Mouse (Mus musculus) gastrocnemius, postnatal 25 days (tissue): ENCODE results near the gene Map3k15. TPM values are rescaled to one million over a fixed set of nuclear protein-coding genes. Genes with fewer than 3 reads are reported as not detected.

Source experiments
- DNase-seq: peaks from one replicate; pipeline ENCODE4 v3.0.0; 2022
- long read RNA-seq, 2 experiments: library from polyadenylated mRNA; stranded (forward); transcript quantifications; one replicate each; pipeline ENCODE4 v2.0.0; 2021
- total RNA-seq, 2 experiments: library from RNA; stranded (reverse); gene quantifications; 1 replicate in 1 of 2; 2 replicates in 1 of 2; pipeline ENCODE4 v1.2.3; 2021

Gene Map3k15
- total RNA-seq, result under 1 TPM; 0.20 to 0.24 TPM
- long read RNA-seq, experiment 1, result 0 reads
- long read RNA-seq, experiment 2, partial matches to known transcripts, result 0 of 1 reads
- long read RNA-seq, experiment 2, other reads (novel, unspliced or antisense), result 1 of 1 reads

- peak; percentile 39 for DNase-seq
Observed at GRCm38 (mm10) chrX:159988002-159988960, at the start of gene Map3k15. Map3k15 (plus strand) TSS chrX:159988433.

GRCm38 (mm10) chrX:159942569-159942968 lies 45.7 kb upstream of the Map3k15 start:
- peak; percentile 63 for DNase-seq

GRCm38 (mm10) chrX:159943586-159943985 lies 44.6 kb upstream of the Map3k15 start:
- DNase-seq, result no peak

DNA sequence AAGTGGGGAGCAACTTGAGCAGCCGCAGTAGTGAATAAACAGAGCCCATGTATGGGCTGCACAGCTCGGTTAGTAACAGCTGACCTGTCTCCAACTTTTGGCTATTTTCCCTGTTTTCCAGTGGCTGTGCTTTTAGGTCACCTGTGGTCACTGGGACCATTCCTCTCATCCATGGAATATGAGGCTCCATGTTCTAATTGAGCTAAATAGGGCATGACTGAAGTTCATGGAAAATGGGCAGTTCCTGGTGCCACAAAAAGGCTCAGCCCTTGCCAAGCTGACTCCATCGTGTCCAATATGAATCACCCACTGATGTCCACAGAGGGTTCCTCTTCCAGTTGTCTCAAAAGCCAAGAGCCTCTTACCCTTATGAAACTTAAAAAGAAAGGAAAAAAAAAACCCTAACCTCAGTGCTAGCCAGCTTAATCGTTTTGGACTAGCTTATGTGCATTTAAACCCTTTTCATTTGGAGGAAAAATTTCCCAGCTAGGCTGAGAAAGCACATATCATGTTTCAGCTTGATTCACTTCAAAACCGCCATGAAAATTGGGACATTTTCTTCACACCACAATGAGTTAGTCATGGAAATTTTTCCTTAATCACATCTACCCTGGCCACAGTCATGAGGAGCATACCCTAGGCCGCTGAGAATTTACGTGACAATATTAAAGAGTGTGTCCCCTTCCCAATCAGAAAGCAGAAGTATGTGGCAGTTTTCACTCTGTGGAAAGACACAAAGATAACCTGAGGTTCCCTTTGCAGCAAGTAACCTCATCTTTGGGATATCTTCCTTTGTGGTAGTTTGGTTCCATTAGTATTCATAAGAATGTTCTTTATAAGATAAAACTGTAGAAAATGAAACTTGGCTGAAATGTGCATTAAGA lies 34.4 kb upstream of the Map3k15 start:
- DNase-seq, result no peak

DNA sequence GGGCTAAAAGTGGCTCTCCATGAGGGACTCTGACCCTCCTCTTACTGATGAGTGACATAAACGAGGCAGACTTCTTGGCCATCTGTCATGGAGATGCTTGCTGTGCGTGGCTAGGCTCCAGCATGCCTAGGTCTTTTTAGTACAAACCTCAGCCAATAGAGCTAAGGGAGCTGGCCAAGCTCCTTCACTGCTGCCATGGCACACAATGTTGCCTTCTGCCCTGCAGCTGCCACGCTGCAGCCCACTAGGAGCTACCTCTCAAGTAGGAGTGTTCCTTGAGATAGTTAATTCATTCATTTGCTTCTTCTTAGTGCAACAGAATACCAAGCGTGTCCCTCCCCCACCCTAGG lies 33.8 kb upstream of the Map3k15 start:
- no peak for DNase-seq

GRCm38 (mm10) chrX:159955433-159955832 lies 32.8 kb upstream of the Map3k15 start:
- DNase-seq, result no peak

DNA sequence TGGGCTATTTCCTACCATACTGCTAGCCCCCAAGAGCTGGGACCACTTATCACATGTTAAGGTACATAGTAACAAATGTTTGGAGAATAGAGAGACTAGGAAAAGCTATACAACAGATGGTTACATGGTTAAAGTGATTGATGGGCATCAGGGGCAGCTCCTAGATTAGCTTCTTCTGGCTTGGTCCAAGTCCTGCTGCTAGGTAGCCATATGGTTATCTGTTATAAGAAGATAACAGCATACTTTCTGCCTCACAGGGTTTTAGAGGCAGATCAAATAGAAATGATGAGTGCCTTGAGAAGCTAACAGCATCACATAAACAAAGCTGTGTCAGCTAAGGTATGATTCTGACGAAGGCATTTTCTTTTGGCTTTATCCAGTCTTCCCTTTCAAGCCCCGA lies 26.8 kb upstream of the Map3k15 start:
- no peak for DNase-seq

DNA sequence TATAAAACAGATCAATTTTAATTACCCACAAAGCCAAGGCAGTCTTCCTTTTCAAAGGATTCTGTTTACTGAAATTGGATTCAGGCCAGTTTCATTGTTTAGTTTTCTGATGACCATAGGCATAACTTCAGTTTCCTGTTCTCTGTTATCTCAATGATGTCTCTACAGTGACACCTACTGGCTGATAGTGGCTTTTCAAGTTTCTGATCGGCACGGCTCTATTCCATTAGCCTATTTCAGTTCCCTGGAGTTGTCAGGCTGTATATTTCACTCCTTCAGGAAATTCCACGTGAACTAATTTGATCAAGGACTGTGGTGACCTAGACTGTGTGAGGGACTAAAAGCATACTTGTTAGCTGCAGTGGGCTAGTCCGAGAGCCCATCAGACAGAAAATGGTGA lies 25.0 kb upstream of the Map3k15 start:
- DNase-seq, result no peak

DNA sequence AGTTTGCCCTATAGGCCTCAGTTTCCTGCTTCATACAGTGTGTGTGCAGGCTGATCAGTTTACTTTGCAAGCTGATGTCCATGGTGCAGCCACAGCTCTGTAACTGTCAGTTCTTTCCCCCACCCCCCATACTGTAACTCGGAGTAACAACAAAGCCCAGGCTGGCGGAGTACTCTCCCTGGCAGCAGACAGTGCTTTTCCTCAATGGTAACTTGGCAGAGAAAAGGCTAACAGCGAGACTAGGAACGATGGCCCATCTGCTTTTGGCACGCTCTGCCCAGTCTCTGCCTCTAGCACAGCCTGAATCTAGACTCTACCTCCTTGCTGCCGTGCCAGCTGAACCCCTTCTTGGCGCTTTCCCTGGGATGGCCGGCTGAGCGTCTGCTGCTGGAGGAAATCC lies 24.3 kb upstream of the Map3k15 start:
- no peak for DNase-seq

DNA sequence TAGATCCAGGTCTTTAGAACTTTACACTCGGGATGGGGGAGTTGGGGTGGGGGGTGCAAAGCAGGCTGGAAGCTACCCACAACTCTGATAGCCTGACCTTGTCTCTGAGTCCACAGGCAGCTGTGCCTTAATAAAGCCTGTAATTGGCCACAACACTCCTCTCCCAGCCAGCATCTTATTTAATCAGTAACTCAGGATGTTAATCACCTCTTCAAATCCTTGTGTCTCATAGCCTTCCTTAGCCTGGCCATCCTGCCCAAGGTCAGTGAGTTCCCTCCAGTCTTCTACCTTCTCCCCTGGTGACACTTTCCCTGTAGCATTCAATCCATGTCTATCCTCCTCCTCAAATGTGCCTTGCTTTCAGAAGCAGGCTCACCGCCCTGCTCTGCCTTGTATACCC lies 19.2 kb upstream of the Map3k15 start:
- no peak for DNase-seq

DNA sequence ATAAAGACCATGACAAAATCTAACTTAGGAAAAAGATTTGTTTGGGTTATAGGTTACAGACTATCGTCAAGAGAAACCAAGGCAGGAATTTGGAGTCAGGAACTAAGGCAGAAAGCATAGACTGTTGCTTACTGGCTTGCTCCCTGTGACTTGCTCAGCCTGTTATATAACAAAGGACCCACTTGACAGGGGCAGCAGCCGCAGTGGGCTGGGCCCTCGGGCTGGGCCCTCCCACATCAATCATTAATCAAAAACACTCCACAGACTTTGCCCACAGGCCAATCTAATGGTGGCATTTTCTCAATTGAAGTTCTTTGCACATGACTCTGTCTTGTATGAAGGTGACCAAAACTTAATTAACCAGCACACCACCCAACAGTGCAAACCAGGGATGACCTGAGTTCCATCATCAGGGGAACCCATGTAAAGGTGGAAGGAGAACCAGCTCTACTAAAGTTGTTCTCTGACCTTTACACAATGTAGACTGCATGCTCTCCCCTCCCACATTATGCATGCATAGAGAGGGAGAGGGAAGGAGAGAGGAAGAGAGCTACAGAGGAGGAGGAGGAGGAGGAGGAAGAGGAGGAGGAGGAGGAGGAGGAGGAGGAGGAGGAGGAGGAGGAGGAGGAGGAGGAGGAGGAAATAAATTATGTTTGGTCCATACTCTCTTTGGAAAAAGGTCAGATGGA lies 17.0 kb upstream of the Map3k15 start:
- DNase-seq, result no peak

DNA sequence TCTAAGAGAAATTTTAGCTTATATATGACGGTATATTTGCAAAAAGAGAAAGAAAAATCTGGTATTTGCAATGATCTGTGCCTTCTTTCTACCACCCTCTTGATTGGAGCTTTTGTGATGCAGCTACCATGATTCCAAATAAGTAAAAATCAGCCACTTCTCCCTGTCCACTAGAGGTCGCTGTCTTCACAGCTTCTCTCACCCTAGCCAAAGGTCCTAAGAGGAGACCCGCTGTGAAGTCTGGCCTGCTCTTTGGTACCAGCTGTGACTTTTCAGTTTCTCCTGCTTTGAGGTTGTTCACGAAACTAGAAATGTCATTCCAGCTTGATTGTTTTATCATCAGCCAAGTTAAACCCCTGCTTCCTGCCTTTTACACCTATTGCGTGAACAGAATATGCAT lies 14.5 kb upstream of the Map3k15 start:
- DNase-seq, result no peak

- no peak for DNase-seq
Observed at GRCm38 (mm10) chrX:159976243-159976642, 12.0 kb upstream of the Map3k15 start.

DNA sequence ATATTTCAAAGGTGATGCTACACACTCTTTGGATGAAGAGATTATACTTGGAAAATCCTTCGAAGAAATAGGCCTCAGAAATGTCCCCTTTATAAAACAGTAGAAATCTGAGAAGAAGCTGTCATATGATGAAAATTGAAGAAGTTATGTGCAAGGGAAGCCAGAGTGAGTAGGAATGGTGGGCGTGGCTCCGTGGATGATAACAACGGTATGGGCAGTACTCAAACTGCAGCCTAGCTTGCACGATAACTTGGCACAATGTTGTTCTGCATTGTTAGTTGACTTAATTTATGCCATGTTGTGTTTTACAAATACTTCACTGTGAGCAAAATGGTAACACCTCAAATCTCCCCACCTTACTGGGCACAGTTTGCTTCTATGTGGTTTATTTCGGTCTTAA lies 7.6 kb downstream of the Map3k15 start:
- DNase-seq, result no peak

GRCm38 (mm10) chrX:160053306-160053705 lies 65.1 kb downstream of the Map3k15 start:
- DNase-seq, result no peak

GRCm38 (mm10) chrX:160054643-160055042 lies 66.4 kb downstream of the Map3k15 start:
- DNase-seq, result no peak

DNA sequence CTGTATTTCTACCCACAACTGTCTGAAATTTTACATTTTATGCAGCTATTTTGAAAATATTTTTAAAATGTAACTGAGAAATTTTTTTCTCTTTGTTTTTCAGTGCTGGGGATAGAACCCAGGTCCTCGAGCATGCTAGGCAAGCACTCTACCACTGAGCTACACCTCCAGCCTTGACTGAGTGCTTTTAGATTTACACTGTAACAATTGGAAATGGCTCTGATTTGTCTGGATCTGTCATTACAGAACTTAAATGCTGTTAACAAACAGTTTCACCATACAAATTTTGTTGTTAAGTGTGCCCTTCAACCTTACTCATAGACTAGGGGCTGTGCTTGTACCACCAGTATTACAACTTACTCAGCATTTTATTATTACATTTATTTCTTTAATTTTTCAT lies 103.7 kb downstream of the Map3k15 start:
- DNase-seq, result no peak

GRCm38 (mm10) chrX:160107817-160108216 lies 119.6 kb downstream of the Map3k15 start:
- DNase-seq, result no peak

- DNase-seq, result no peak
Observed at GRCm38 (mm10) chrX:160113777-160114176, 125.5 kb downstream of the Map3k15 start.

GRCm38 (mm10) chrX:160116074-160116473 lies 127.8 kb downstream of the Map3k15 start:
- no peak for DNase-seq

DNA sequence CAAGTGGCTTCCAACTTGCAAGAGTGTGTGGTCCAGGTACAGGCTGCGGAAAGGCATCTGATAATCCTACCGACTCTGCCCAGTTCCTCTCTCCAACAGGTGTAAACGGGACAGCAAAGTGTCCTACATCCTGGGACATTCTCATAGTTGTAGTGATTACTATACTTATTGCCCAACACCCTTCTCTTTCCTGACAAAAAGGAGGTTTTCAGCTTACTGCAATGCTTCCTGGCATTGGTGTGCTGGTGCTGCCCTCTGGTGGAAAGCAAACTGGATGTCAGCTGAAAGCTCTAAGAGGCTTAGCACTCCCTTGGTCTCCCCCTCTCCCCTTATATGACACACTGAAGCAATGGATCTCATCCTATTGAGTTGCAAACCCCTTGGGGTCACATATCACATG lies 128.4 kb downstream of the Map3k15 start:
- DNase-seq, result no peak

- no peak for DNase-seq
Observed at GRCm38 (mm10) chrX:160134136-160134843, 146.1 kb downstream of the Map3k15 start.
